Mouse (Mus musculus) liver, adult 2 months (tissue): ENCODE results near the gene Hnrnph3. TPM values are rescaled to one million over a fixed set of nuclear protein-coding genes. Genes with fewer than 3 reads are reported as not detected.
A peak's percentile ranks its signal among the peaks of the same experiment; 100 is the strongest.
"Not testable (repeated sequence)": the region's sequence is repeated elsewhere in the genome, so short reads cannot be mapped to it uniquely, and the experiment has no call there.

ENCODE experiments used
- DNase-seq: peaks from one replicate; pipeline ENCODE4 v3.0.0-alpha.2; 2011; ENCODE audit warnings: low read depth, low spot score; ENCODE audit errors: extremely low read depth
- H3K27ac ChIP-seq: fragments of 200-500 bp; replicated peaks from 2 replicates; pipeline ENCODE4 v1.5.1; 2012; ENCODE audit warnings: low read depth, mild to moderate bottlenecking, control low read depth, inconsistent platforms, low read length; ENCODE audit not compliant: insufficient read depth
- H3K27me3 ChIP-seq: fragments of 200-500 bp; 2 replicates; pipeline ENCODE4 v1.6.1; 2012; ENCODE audit warnings: mild to moderate bottlenecking, moderate library complexity, low read length, inconsistent platforms; ENCODE audit not compliant: control insufficient read depth, insufficient read depth
- H3K36me3 ChIP-seq: fragments of 200-500 bp; 2 replicates; pipeline ENCODE4 v1.6.1; 2012; ENCODE audit warnings: low read length, inconsistent platforms; ENCODE audit not compliant: control insufficient read depth, insufficient read depth
- H3K4me1 ChIP-seq: fragments of 200-500 bp; 2 replicates; pipeline ENCODE4 v1.6.1; 2011; ENCODE audit warnings: low read length; ENCODE audit not compliant: control insufficient read depth, insufficient read depth
- H3K4me3 ChIP-seq: fragments of 200-500 bp; 2 replicates; pipeline ENCODE4 v1.5.1; 2011; ENCODE audit warnings: low read depth, mild to moderate bottlenecking, control low read depth, low read length, moderate library complexity; ENCODE audit not compliant: insufficient read depth
- H3K79me2 ChIP-seq: fragments of 200-500 bp; 2 replicates; pipeline ENCODE4 v1.6.1; 2012; ENCODE audit warnings: inconsistent platforms, mild to moderate bottlenecking, low read length, moderate library complexity; ENCODE audit not compliant: control insufficient read depth, insufficient read depth
- H3K9ac ChIP-seq: fragments of 200-500 bp; 2 replicates; pipeline ENCODE4 v1.6.1; 2012; ENCODE audit warnings: low read depth, mild to moderate bottlenecking, control low read depth, inconsistent platforms, low read length
- CTCF ChIP-seq: fragments of 200-500 bp; IDR thresholded peaks from 2 replicates; pipeline ENCODE4 v1.5.1; 2011; ENCODE audit warnings: low read depth, low read length, control low read depth
- POLR2A ChIP-seq: fragments of 200-500 bp; IDR thresholded peaks from 2 replicates; pipeline ENCODE4 v1.6.1; 2011; ENCODE audit warnings: low read length, control low read depth; ENCODE audit not compliant: insufficient read depth; ENCODE audit errors: extremely low read depth
- WGBS: fragments of 180-500 bp; shearing (Covaris S2); methylation state at CpG from one replicate; pipeline ENCODE4 v1.1.7; 2018; 5-methylcytosine and 5-hydroxymethylcytosine counted together
- polyA plus RNA-seq: library from polyadenylated mRNA; depleted of rRNA; stranded (reverse); fragments of >200 nt; gene quantifications from 2 replicates; pipeline ENCODE4 v1.2.3, GENCODE M21; 2012
- total RNA-seq: library from RNA; depleted of rRNA; stranded (reverse); fragments of >200 nt; gene quantifications from 2 replicates; pipeline ENCODE4 v1.2.3, GENCODE M21; 2014

Gene Hnrnph3
- total and polyA plus RNA-seq, 2 experiments = 4.5 to 14.4 TPM

DNA sequence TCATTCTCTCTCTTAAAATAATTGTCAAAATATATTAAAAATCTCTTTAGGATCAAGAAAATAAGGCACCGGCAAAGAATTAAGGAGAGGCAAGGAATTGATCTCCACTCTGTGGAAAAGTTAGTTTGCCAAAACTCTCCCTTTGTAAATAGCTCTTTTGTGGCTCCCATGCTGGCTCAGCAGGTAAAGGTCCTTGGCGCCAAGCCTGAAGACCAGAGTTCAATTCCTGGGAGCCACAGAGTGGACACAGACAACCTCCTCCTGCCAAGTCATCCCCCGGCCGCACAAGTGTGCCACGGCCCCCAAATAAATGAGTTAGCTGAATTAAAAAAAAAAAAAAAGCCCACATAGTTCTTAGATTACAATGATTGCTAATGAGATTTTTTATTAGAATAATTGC lies 38.7 kb upstream of the Hnrnph3 start:
- TF ChIP-seq POLR2A (no peak), CTCF (no peak)
- H3K36me3 ChIP-seq = peaks cover 24% of the 10 kb centered on the region
- peak overlapping the region; percentile 79 for H3K4me3 ChIP-seq
- peak overlapping the region; percentile 98 for H3K27ac ChIP-seq
- H3K27me3 ChIP-seq = no peaks in the 10 kb centered on the region
- H3K9ac ChIP-seq = no peak overlapping the region; the same call in 1 of the 2 replicates
- H3K79me2 ChIP-seq = peaks cover 5% of the 10 kb centered on the region; the same call in 1 of the 2 replicates
- peaks cover 23% of the 10 kb centered on the region for H3K4me1 ChIP-seq
- WGBS = 21% methylated on average over 5 of the region's 5 CpGs
- peak; percentile 92 for DNase-seq

DNA sequence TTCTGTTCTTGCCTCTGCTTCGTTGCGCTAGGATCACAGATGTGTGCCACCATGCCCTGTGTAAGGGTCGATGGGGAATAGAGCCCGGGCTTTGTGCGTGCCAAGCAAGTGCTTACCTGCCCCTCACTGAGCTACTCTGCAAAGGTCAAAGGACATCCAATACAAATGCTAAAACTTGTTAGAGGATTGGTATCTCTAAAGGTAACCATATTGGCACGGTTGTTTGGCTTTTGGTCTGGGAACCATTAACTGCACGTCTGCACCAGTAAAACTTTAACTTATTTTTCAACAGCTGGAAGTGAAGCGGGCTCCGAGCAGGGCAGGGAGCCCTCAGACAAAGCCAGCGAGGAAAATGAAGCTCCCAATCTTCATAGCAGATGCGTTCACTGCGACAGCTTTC lies 37.2 kb upstream of the Hnrnph3 start:
- H3K9ac ChIP-seq = peak overlapping the region; percentile 83
- peak overlapping the region; percentile 98 for H3K27ac ChIP-seq
- H3K36me3 ChIP-seq = peaks cover 18% of the 10 kb centered on the region
- peak overlapping the region; percentile 79 for H3K4me3 ChIP-seq
- H3K79me2 ChIP-seq = peaks cover 5% of the 10 kb centered on the region; the same call in 1 of the 2 replicates
- TF ChIP-seq CTCF = no peak
- 0 out of 2 replicates have a peak, but pooled peaks have one; percentile 42 for TF ChIP-seq POLR2A
- no peaks in the 10 kb centered on the region for H3K27me3 ChIP-seq
- H3K4me1 ChIP-seq = peaks cover 17% of the 10 kb centered on the region
- 18% methylated on average over 12 of the region's 12 CpGs for WGBS
- peak; percentile 100 for DNase-seq

DNA sequence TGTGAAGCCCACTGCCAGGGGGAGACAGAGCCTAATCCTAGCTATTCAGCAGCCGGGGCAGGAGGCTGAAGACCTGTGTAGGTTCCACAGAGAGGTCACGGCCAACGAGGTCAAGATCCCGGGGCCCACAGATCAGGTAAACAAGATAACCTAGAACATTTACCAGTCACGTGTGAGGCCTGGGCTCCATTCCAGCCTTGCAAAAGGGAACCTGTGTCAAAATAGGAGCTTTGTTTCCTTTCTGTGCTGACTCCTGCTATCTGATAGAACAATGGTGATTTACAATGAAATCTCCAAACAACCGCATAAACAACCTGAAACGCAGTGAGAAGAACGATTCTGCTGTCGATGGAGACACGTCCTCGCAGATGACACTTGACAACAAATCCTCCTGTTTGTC lies 36.4 kb upstream of the Hnrnph3 start:
- TF ChIP-seq POLR2A (no peak), CTCF (0 out of 2 replicates have a peak, but pooled peaks have one; percentile 20)
- Histone ChIP-seq H3K4me3 (no peak overlapping the region; the same call in 1 of the 2 replicates), H3K27me3 (no peaks in the 10 kb centered on the region), H3K36me3 (peaks cover 20% of the 10 kb centered on the region), H3K27ac (peak overlapping the region; percentile 86), H3K4me1 (peaks cover 12% of the 10 kb centered on the region), H3K79me2 (peaks cover 5% of the 10 kb centered on the region; the same call in 1 of the 2 replicates), H3K9ac (peak overlapping the region; percentile 49)
- WGBS = 11% methylated on average over 11 of the region's 11 CpGs
- peak; percentile 97 for DNase-seq

DNA sequence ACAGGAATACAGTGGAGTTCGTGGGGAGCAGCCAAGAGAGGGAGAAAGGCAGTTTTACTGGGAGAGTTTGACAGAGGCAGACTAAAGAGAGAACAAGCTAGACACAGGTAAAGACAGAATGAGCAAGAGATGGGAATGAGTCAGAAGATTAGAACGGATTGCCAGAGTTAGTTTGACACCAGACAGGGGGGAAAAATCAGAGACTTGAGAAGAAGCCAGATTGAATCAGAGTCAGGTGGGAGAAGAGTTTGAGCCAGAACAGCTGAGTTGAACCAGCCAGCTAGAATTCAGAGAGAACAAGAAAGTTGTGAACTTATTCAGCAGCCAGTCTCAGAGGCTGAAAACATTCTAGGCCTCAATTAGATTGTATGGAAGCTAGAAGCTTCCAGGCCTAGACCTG lies 35.8 kb upstream of the Hnrnph3 start, which contains the start of gene Pbld1:
TSS of gene Pbld1 (plus strand) at position 301 of the 400 bp plus-strand sequence.
- WGBS = 44% methylated on average over 2 of the region's 2 CpGs
- no peak for DNase-seq
- H3K27ac ChIP-seq = peak within 1 kb of the TSS; percentile 86
- H3K4me1 ChIP-seq = peaks cover 10% of the 10 kb centered on the region
- H3K27me3 ChIP-seq = no peaks in the 10 kb centered on the region
- H3K79me2 ChIP-seq = peaks cover 5% of the 10 kb centered on the region; the same call in 1 of the 2 replicates
- H3K36me3 ChIP-seq = peaks cover 24% of the 10 kb centered on the region
- TF ChIP-seq CTCF = no peak
- no peak for TF ChIP-seq POLR2A
- H3K9ac ChIP-seq = peak within 1 kb of the TSS; percentile 49
- H3K4me3 ChIP-seq = no peak within 1 kb of the TSS; the same call in 1 of the 2 replicates

DNA sequence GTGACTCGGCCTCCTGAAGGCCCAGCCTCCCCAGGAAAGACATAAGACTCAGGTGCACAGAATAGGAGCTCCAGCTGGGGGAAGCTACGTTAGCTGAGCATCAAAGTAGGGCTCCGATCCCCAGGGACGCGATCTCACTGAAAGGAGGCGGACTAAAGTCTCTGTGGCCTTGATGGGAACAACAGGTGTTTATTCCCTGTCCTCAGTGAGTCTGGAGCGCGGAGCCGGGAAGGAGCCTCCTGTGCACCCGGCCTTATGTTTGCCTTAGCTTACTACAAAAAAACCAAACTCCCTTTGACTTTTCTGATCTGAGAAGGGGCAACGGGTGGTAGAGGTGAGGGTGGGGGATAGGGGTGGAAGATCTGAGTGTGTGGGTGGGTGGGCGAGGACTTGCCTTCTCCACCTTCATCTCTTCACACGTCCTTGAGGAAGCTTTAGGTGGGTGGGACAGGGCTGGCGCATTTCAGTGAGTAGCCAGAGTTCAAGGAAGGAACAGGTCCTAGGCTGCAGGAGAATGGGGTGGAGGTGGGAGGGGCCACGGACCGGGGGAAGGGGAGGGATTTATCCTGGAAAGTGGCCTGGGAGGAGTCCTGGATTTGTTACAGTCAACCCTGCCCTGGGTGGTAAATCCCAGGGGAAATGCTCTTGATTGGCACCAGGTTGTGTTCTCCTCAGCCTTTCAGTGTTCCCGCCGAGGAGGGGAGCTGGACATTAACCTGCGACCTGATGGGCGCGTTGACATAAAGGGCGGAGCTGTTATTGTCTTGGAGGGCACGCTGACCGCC lies 33.1 kb upstream of the Hnrnph3 start:
- Histone ChIP-seq H3K9ac (no peak overlapping the region), H3K27me3 (no peaks in the 10 kb centered on the region), H3K27ac (no peak overlapping the region), H3K4me3 (no peak overlapping the region), H3K4me1 (peaks cover 7% of the 10 kb centered on the region; the same call in 1 of the 2 replicates), H3K36me3 (peaks cover 41% of the 10 kb centered on the region), H3K79me2 (no peaks in the 10 kb centered on the region)
- TF ChIP-seq POLR2A (no peak), CTCF (no peak)
- 61% methylated on average over 24 of the region's 24 CpGs for WGBS
- peak; percentile 71 for DNase-seq

DNA sequence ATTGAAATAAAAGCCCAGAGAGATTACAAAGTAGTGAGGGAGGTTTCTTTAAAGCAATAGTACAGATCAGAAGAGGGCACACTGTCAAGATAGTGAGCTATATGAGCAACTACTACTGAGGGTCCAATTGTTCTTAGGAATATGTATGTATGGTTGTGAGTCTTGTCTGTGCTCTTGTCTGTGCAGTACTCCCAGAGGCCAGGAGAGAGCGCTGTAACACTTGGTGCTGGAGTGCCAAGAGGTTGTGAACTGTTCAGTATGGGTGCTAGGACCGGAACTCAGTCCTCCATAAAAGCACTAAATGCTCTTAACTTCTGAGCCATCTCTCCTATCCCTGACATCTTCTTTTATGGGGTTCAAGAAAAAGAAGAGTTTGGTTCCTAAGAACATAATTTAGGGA lies 30.6 kb upstream of the Hnrnph3 start:
- H3K27me3 ChIP-seq = no peaks in the 10 kb centered on the region
- WGBS = 81% methylated on average over 2 of the region's 2 CpGs
- no peak overlapping the region for H3K4me3 ChIP-seq
- H3K9ac ChIP-seq = no peak overlapping the region
- peak; percentile 46; the same call in 1 of the 2 replicates for TF ChIP-seq CTCF
- no peak for TF ChIP-seq POLR2A
- peaks cover 48% of the 10 kb centered on the region for H3K36me3 ChIP-seq
- peaks cover 10% of the 10 kb centered on the region; the same call in 1 of the 2 replicates for H3K4me1 ChIP-seq
- no peaks in the 10 kb centered on the region for H3K79me2 ChIP-seq
- no peak overlapping the region for H3K27ac ChIP-seq
- no peak for DNase-seq

DNA sequence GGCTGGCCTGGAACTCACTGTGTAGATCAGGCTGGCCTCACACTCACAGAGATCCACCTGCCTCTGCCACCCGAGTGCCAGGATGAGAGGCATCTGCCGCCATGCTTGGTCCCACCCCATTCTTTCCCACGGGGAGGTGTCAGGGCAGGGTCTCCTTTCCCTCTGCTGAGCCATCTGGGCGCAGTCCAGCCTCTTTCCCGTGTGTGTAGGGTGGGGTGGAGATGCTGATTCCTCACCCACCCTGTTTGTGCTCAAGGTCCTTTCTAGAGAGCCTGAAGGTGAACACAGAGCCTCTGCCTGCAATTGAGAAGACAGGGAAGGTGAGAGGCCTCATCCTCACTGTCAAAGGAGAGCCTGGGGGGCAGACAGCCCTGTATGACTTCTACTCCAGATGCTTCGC lies 30.1 kb upstream of the Hnrnph3 start:
- WGBS = 90% methylated on average over 6 of the region's 6 CpGs
- not testable (repeated sequence) for H3K4me3 ChIP-seq, DNase-seq, H3K9ac ChIP-seq, H3K79me2 ChIP-seq, H3K27ac ChIP-seq, H3K27me3 ChIP-seq
- Histone ChIP-seq H3K4me1 (peaks cover 10% of the 10 kb centered on the region; the same call in 1 of the 2 replicates), H3K36me3 (peaks cover 52% of the 10 kb centered on the region)
